Mouse (Mus musculus) midbrain, embryonic 15.5 days (tissue): ENCODE measurements around the gene Aqp1. TPM values are rescaled to one million over a fixed set of nuclear protein-coding genes. Genes with fewer than 3 reads are reported as not detected.

Experiments
- ATAC-seq: fragments of 200-750 bp; cut with Nextera tagmentation; replicated peaks from 2 replicates; pipeline ENCODE4 v1.8.0; 2017; ENCODE audit warnings: moderate TSS enrichment
- H3K27ac ChIP-seq: fragments of 300-500 bp; sonication (generic); 2 replicates; pipeline ENCODE4 v1.5.1; 2015; ENCODE audit warnings: mild to moderate bottlenecking, inconsistent platforms
- H3K27me3 ChIP-seq: fragments of 300-500 bp; sonication (generic); replicated peaks from 2 replicates; pipeline ENCODE4 v1.6.1; 2015; ENCODE audit warnings: inconsistent platforms
- H3K36me3 ChIP-seq: fragments of 300-500 bp; sonication (generic); replicated peaks from 2 replicates; pipeline ENCODE4 v1.6.1; 2015; ENCODE audit warnings: inconsistent platforms
- H3K4me1 ChIP-seq: fragments of 300-500 bp; sonication (generic); 2 replicates; pipeline ENCODE4 v1.6.1; 2015; ENCODE audit warnings: inconsistent platforms
- H3K4me2 ChIP-seq: fragments of 300-500 bp; sonication (generic); 2 replicates; pipeline ENCODE4 v1.6.1; 2015; ENCODE audit warnings: inconsistent platforms, mild to moderate bottlenecking, moderate library complexity
- H3K4me3 ChIP-seq: fragments of 300-500 bp; sonication (generic); 2 replicates; pipeline ENCODE4 v1.5.1; 2015; ENCODE audit warnings: mild to moderate bottlenecking, inconsistent platforms
- H3K9ac ChIP-seq: fragments of 300-500 bp; sonication (generic); 2 replicates; pipeline ENCODE4 v1.6.1; 2015; ENCODE audit warnings: mild to moderate bottlenecking, inconsistent platforms
- H3K9me3 ChIP-seq: fragments of 300-500 bp; sonication (generic); 2 replicates; pipeline ENCODE4 v1.6.1; 2016; ENCODE audit warnings: inconsistent platforms
- WGBS: fragments of 180-500 bp; shearing (Covaris S2); methylation state at CpG from one replicate; pipeline ENCODE4 v1.1.7; 2015; ENCODE audit warnings: mixed read lengths; 5-methylcytosine and 5-hydroxymethylcytosine counted together
- polyA plus RNA-seq: library from polyadenylated mRNA; unstranded; fragments of >200 nt; fragmentation: Nextera tagmentation; extraction: Ambion mirVana; gene quantifications from 2 replicates; pipeline ENCODE4 v1.2.1, GENCODE M21; 2015

The Aqp1 gene
- polyA plus RNA-seq, 1 experiment from 2014 or later, result 4.5 TPM

GRCm38 (mm10) chr6:55350383-55350952, 14.2 kb downstream of the Aqp1 start:
- no peak overlapping the region for H3K9ac ChIP-seq
- H3K9me3 ChIP-seq, result no peaks in the 10 kb centered on the region
- WGBS, result 90% methylated on average over 6 of the region's 6 CpGs
- H3K27ac ChIP-seq, result no peak overlapping the region
- H3K4me3 ChIP-seq, result no peak overlapping the region
- no peak overlapping the region for H3K4me2 ChIP-seq
- no peaks in the 10 kb centered on the region for H3K36me3 ChIP-seq
- no peaks in the 10 kb centered on the region for H3K27me3 ChIP-seq
- ATAC-seq, result no peak
- no peaks in the 10 kb centered on the region for H3K4me1 ChIP-seq

GRCm38 (mm10) chr6:55351712-55352111, 15.5 kb downstream of the Aqp1 start:
- no peak overlapping the region for H3K4me3 ChIP-seq
- no peaks in the 10 kb centered on the region for H3K9me3 ChIP-seq
- H3K4me2 ChIP-seq, result no peak overlapping the region
- WGBS, result 83% methylated on average over 7 of the region's 7 CpGs
- H3K27me3 ChIP-seq, result no peaks in the 10 kb centered on the region
- no peak for ATAC-seq
- H3K4me1 ChIP-seq, result no peaks in the 10 kb centered on the region
- H3K36me3 ChIP-seq, result no peaks in the 10 kb centered on the region
- H3K9ac ChIP-seq, result no peak overlapping the region
- H3K27ac ChIP-seq, result no peak overlapping the region

- Histone ChIP-seq H3K27me3 (no peaks in the 10 kb centered on the region), H3K4me2 (no peak overlapping the region), H3K9ac (no peak overlapping the region), H3K36me3 (no peaks in the 10 kb centered on the region), H3K4me1 (no peaks in the 10 kb centered on the region), H3K4me3 (no peak overlapping the region), H3K9me3 (no peaks in the 10 kb centered on the region), H3K27ac (no peak overlapping the region)
- 84% methylated on average over 12 of the region's 12 CpGs for WGBS
- ATAC-seq, result no peak
Measured at GRCm38 (mm10) chr6:55353711-55354445, 17.6 kb downstream of the Aqp1 start.

- Histone ChIP-seq H3K4me3 (no peak overlapping the region), H3K4me1 (no peaks in the 10 kb centered on the region), H3K9me3 (no peaks in the 10 kb centered on the region), H3K27me3 (no peaks in the 10 kb centered on the region), H3K36me3 (no peaks in the 10 kb centered on the region), H3K27ac (no peak overlapping the region), H3K9ac (no peak overlapping the region), H3K4me2 (no peak overlapping the region)
- WGBS, result 77% methylated on average over 4 of the region's 4 CpGs
- ATAC-seq, result no peak
Measured at GRCm38 (mm10) chr6:55354456-55355117, 18.4 kb downstream of the Aqp1 start.

GRCm38 (mm10) chr6:55355575-55355974, 19.3 kb downstream of the Aqp1 start:
- H3K27ac ChIP-seq, result no peak overlapping the region
- H3K4me2 ChIP-seq, result no peak overlapping the region
- no peak overlapping the region for H3K4me3 ChIP-seq
- H3K27me3 ChIP-seq, result no peaks in the 10 kb centered on the region
- H3K9me3 ChIP-seq, result no peaks in the 10 kb centered on the region
- WGBS, result 86% methylated on average over 7 of the region's 7 CpGs
- no peaks in the 10 kb centered on the region for H3K36me3 ChIP-seq
- H3K9ac ChIP-seq, result no peak overlapping the region
- no peak for ATAC-seq
- no peaks in the 10 kb centered on the region for H3K4me1 ChIP-seq

- Histone ChIP-seq H3K27ac (no peak overlapping the region), H3K4me1 (no peaks in the 10 kb centered on the region), H3K9ac (no peak overlapping the region), H3K36me3 (no peaks in the 10 kb centered on the region), H3K9me3 (no peaks in the 10 kb centered on the region), H3K4me3 (no peak overlapping the region), H3K4me2 (no peak overlapping the region), H3K27me3 (no peaks in the 10 kb centered on the region)
- no peak for ATAC-seq
- 73% methylated on average over 5 of the region's 5 CpGs for WGBS
Measured at GRCm38 (mm10) chr6:55356017-55356703, 19.9 kb downstream of the Aqp1 start.

- H3K4me1 ChIP-seq, result no peaks in the 10 kb centered on the region
- no peak overlapping the region for H3K27ac ChIP-seq
- no peak overlapping the region for H3K4me3 ChIP-seq
- no peak overlapping the region for H3K9ac ChIP-seq
- ATAC-seq, result no peak
- no peaks in the 10 kb centered on the region for H3K36me3 ChIP-seq
- no peaks in the 10 kb centered on the region for H3K9me3 ChIP-seq
- WGBS, result 64% methylated on average over 5 of the region's 5 CpGs
- no peaks in the 10 kb centered on the region for H3K27me3 ChIP-seq
- H3K4me2 ChIP-seq, result no peak overlapping the region
Measured at GRCm38 (mm10) chr6:55356976-55357635, 20.9 kb downstream of the Aqp1 start.

- no peak overlapping the region for H3K4me2 ChIP-seq
- WGBS, result 48% methylated on average over 6 of the region's 6 CpGs
- no peak overlapping the region for H3K27ac ChIP-seq
- no peaks in the 10 kb centered on the region for H3K27me3 ChIP-seq
- H3K9ac ChIP-seq, result no peak overlapping the region
- no peak for ATAC-seq
- H3K9me3 ChIP-seq, result no peaks in the 10 kb centered on the region
- H3K4me1 ChIP-seq, result no peaks in the 10 kb centered on the region
- H3K36me3 ChIP-seq, result no peaks in the 10 kb centered on the region
- H3K4me3 ChIP-seq, result no peak overlapping the region
Measured at GRCm38 (mm10) chr6:55357636-55358031, 21.4 kb downstream of the Aqp1 start.

GRCm38 (mm10) chr6:55358731-55359143, 22.5 kb downstream of the Aqp1 start:
- 0 out of 2 replicates have a peak, but pooled peaks have one; percentile 37 for ATAC-seq
- H3K9me3 ChIP-seq, result no peaks in the 10 kb centered on the region
- no peak overlapping the region for H3K4me3 ChIP-seq
- H3K9ac ChIP-seq, result no peak overlapping the region
- WGBS, result 24% methylated on average over 2 of the region's 2 CpGs
- no peak overlapping the region for H3K27ac ChIP-seq
- H3K27me3 ChIP-seq, result no peaks in the 10 kb centered on the region
- no peak overlapping the region for H3K4me2 ChIP-seq
- no peaks in the 10 kb centered on the region for H3K36me3 ChIP-seq
- H3K4me1 ChIP-seq, result no peaks in the 10 kb centered on the region

GRCm38 (mm10) chr6:55362663-55363062, 26.4 kb downstream of the Aqp1 start:
- ATAC-seq, result no peak
- Histone ChIP-seq H3K9me3 (no peaks in the 10 kb centered on the region), H3K27me3 (no peaks in the 10 kb centered on the region), H3K4me2 (no peak overlapping the region), H3K36me3 (no peaks in the 10 kb centered on the region), H3K4me3 (no peak overlapping the region), H3K9ac (no peak overlapping the region), H3K4me1 (no peaks in the 10 kb centered on the region), H3K27ac (no peak overlapping the region)
- 96% methylated on average over 1 of the region's 1 CpGs for WGBS

- Histone ChIP-seq H3K9me3 (no peaks in the 10 kb centered on the region), H3K27ac (no peak overlapping the region)
Measured at GRCm38 (mm10) chr6:55367126-55367525, 30.9 kb downstream of the Aqp1 start.

GRCm38 (mm10) chr6:55370831-55371230, 34.6 kb downstream of the Aqp1 start:
- Histone ChIP-seq H3K4me1 (no peaks in the 10 kb centered on the region), H3K27me3 (no peaks in the 10 kb centered on the region), H3K27ac (no peak overlapping the region), H3K36me3 (no peaks in the 10 kb centered on the region), H3K9ac (no peak overlapping the region), H3K4me2 (no peak overlapping the region), H3K4me3 (no peak overlapping the region), H3K9me3 (no peaks in the 10 kb centered on the region)
- WGBS, result 86% methylated on average over 6 of the region's 6 CpGs
- ATAC-seq, result no peak

More at GRCm38 (mm10) chr6:55367126-55367525, 30.9 kb downstream of the Aqp1 start:
- H3K4me2 ChIP-seq, result no peak overlapping the region
- H3K4me3 ChIP-seq, result no peak overlapping the region
- no peaks in the 10 kb centered on the region for H3K4me1 ChIP-seq
- no peaks in the 10 kb centered on the region for H3K27me3 ChIP-seq
- no peak overlapping the region for H3K9ac ChIP-seq
- no peak for ATAC-seq
- no peaks in the 10 kb centered on the region for H3K36me3 ChIP-seq
